Mouse (Mus musculus) limb, embryonic 12.5 days (tissue): ENCODE measurements around the gene Man1c1. TPM values are rescaled to one million over a fixed set of nuclear protein-coding genes. Genes with fewer than 3 reads are reported as not detected.

Source experiments
- ATAC-seq: fragments of 200-750 bp; cut with Nextera tagmentation; 2 replicates; pipeline ENCODE4 v1.8.0; 2017; ENCODE audit warnings: low read depth, moderate TSS enrichment; ENCODE audit not compliant: insufficient number of reproducible peaks, insufficient read depth, low FRiP score, low TSS enrichment
- H3K27ac ChIP-seq: fragments of 300-500 bp; sonication (generic); 2 replicates; pipeline ENCODE4 v1.5.1; 2016; ENCODE audit warnings: mild to moderate bottlenecking, moderate library complexity
- H3K27me3 ChIP-seq: fragments of 300-500 bp; sonication (generic); 2 replicates; pipeline ENCODE4 v1.6.1; 2016; ENCODE audit warnings: mild to moderate bottlenecking, moderate library complexity
- H3K36me3 ChIP-seq: fragments of 300-500 bp; sonication (generic); 2 replicates; pipeline ENCODE4 v1.6.1; 2016; ENCODE audit warnings: mild to moderate bottlenecking, moderate library complexity
- H3K4me1 ChIP-seq: fragments of 300-500 bp; sonication (generic); replicated peaks from 2 replicates; pipeline ENCODE4 v1.6.1; 2016
- H3K4me2 ChIP-seq: fragments of 300-500 bp; sonication (generic); 2 replicates; pipeline ENCODE4 v1.6.1; 2016; ENCODE audit warnings: mild to moderate bottlenecking, moderate library complexity
- H3K4me3 ChIP-seq: fragments of 300-500 bp; sonication (generic); replicated peaks from 2 replicates; pipeline ENCODE4 v1.5.1; 2016; ENCODE audit warnings: mild to moderate bottlenecking
- H3K9ac ChIP-seq: fragments of 300-500 bp; sonication (generic); replicated peaks from 2 replicates; pipeline ENCODE4 v1.6.1; 2016; ENCODE audit warnings: mild to moderate bottlenecking, moderate library complexity
- H3K9me3 ChIP-seq: fragments of 300-500 bp; sonication (generic); 2 replicates; pipeline ENCODE4 v1.6.1; 2016; ENCODE audit warnings: mild to moderate bottlenecking, moderate library complexity
- WGBS: fragments of 180-500 bp; shearing (Covaris S2); methylation state at CpG from one replicate; pipeline ENCODE4 v1.1.7; 2016; 5-methylcytosine and 5-hydroxymethylcytosine counted together
- polyA plus RNA-seq: library from polyadenylated mRNA; unstranded; fragments of >200 nt; fragmentation: Nextera tagmentation; extraction: Ambion mirVana; gene quantifications from 2 replicates; pipeline ENCODE4 v1.2.1, GENCODE M21; 2016

Man1c1 gene
- polyA plus RNA-seq, 1 experiment from 2014 or later = 2.9 TPM

DNA sequence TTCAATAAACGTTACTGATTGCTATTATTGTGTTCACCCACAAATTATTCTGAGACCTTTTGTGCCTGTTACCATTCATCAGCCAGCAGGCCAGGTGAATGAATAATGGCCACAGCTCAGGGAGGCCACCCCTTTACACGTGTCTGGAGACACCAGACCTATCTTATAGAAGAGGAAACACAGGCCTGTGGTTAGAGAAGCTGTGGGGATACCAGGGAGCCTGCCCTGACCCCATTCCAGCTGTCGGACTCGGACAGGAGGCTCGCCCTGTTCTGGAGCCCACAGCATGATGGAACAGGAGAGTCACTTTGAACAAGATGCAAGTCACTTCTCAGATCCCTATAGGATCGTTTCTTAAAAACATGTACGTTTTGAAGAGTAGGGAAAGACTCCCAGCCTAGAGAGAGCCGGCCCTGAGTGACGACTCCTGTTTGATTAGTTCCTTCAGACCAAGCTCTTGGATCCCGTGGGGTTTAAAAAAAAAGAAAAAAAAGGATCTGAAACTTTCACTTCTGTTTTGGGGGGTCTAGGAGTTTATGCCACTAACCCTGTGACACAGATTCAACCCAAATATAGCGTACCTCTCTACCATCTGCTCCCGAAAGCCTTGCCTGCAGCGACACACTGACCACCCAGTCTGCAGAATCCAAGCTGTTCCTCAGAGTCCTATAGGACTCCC is 85.1 kb downstream of the Man1c1 start:
- 85% methylated on average over 13 of the region's 13 CpGs for WGBS
- H3K36me3 ChIP-seq = no peaks in the 10 kb centered on the region
- H3K4me2 ChIP-seq = no peak overlapping the region
- no peak overlapping the region for H3K27ac ChIP-seq
- ATAC-seq = no peak
- no peaks in the 10 kb centered on the region for H3K27me3 ChIP-seq
- peaks cover 3% of the 10 kb centered on the region for H3K4me1 ChIP-seq
- no peaks in the 10 kb centered on the region for H3K9me3 ChIP-seq
- H3K4me3 ChIP-seq = no peak overlapping the region
- no peak overlapping the region for H3K9ac ChIP-seq

GRCm38 (mm10) chr4:134617779-134618178 is 86.3 kb downstream of the Man1c1 start:
- no peak overlapping the region for H3K4me2 ChIP-seq
- no peak overlapping the region for H3K4me3 ChIP-seq
- H3K27me3 ChIP-seq = no peaks in the 10 kb centered on the region
- no peak for ATAC-seq
- no peak overlapping the region for H3K9ac ChIP-seq
- 74% methylated on average over 4 of the region's 4 CpGs for WGBS
- no peaks in the 10 kb centered on the region for H3K36me3 ChIP-seq
- H3K9me3 ChIP-seq = no peaks in the 10 kb centered on the region
- no peaks in the 10 kb centered on the region for H3K4me1 ChIP-seq
- no peak overlapping the region for H3K27ac ChIP-seq

DNA sequence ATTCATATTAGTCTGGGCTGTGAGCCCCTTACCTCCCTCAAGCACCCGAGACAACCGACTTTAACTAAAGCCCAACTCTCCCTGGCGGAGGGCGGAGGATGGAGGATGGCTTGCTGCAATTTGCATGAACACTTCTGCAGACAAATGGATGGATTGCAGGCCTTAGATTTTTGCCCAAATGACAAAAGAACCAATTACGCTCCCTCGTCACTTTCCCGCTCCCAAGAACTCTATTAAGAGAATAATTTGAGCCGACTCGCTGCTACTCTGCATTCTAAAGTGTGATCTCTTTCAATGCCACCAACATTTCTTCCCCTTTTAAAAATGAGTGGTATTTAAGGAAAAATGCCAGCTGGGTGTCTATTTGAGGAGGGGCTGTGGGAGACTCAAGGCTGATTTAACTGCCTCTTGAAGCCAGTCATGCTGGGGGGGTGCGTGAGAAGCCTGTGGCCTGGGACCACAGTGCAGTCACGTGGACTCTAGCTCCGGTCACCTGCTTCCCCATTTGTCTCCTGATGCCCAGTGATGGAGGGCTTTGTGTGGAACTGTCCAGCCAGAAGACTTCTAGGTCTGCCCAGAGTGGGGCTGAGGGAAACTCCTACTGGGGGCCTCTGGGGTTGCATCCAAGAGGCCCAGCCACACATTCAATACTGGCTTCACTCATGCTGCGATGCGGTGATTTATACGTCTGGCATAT is 88.0 kb downstream of the Man1c1 start:
- H3K4me2 ChIP-seq = no peak overlapping the region
- H3K36me3 ChIP-seq = no peaks in the 10 kb centered on the region
- no peaks in the 10 kb centered on the region for H3K27me3 ChIP-seq
- H3K9me3 ChIP-seq = no peaks in the 10 kb centered on the region
- H3K27ac ChIP-seq = no peak overlapping the region
- 70% methylated on average over 15 of the region's 15 CpGs for WGBS
- peaks cover 14% of the 10 kb centered on the region for H3K4me1 ChIP-seq
- no peak overlapping the region for H3K9ac ChIP-seq
- no peak for ATAC-seq
- no peak overlapping the region for H3K4me3 ChIP-seq

DNA sequence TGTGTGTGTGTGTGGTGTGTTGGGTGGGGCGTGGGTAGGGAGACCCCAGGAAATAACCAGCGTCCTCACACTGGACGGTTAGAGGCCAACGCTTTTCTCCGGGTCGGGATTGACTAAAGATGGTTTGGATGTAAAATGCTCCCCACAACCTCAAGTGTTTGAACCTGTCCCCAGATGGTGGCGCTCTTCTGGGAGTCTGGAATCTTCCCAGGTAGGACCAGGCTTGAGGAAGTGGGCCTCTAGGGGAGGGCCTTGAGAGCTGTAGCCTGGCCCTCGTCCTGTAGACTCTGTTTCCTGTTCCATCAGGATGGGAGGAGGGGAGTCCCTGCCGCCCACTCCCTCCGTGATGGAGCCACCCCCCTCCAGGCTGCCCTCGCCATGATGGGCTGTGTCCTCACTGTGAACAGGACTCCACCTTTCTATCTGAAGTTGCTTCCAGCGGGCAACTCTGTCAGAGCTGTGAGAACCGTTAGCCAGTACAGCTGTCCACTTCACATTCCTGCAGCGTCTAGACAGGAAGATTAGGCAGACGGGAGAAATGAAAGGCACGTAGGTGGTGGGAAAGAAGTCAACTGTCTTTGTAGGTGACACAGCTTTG is 91.9 kb downstream of the Man1c1 start:
- no peaks in the 10 kb centered on the region for H3K36me3 ChIP-seq
- peak overlapping the region; percentile 73; the same call in 1 of the 2 replicates for H3K27ac ChIP-seq
- H3K4me3 ChIP-seq = no peak overlapping the region
- 46% methylated on average over 16 of the region's 16 CpGs for WGBS
- H3K4me1 ChIP-seq = peaks cover 15% of the 10 kb centered on the region
- no peak overlapping the region; the same call in 1 of the 2 replicates for H3K4me2 ChIP-seq
- ATAC-seq = peak; percentile 38; the same call in 1 of the 2 replicates
- H3K27me3 ChIP-seq = no peaks in the 10 kb centered on the region
- H3K9me3 ChIP-seq = peaks cover 9% of the 10 kb centered on the region; the same call in 1 of the 2 replicates
- H3K9ac ChIP-seq = no peak overlapping the region

GRCm38 (mm10) chr4:134610616-134611015 is 93.5 kb downstream of the Man1c1 start:
- WGBS = 86% methylated on average over 3 of the region's 3 CpGs

DNA sequence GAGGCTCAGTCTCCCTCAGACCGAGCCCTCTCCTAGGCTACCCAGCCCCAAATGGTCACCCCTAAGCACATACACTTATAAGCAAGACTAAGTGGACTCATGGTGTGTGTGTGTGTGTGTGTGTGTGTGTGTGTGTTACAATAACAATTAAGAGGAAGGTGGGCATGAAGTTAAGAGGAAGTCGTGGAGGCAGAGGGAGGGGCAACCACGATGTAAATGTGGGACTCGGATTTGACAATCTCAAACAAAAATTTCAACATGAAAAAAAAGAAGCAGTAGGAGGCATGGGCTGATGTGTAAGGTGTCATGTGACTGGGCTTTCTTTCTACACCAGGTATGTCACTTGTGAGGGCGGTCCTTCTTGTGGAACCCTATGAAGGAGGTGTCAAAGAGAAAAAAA is 96.4 kb downstream of the Man1c1 start:
- Histone ChIP-seq H3K4me2 (no peak overlapping the region), H3K9me3 (peaks cover 9% of the 10 kb centered on the region; the same call in 1 of the 2 replicates), H3K4me1 (peaks cover 19% of the 10 kb centered on the region), H3K27me3 (no peaks in the 10 kb centered on the region), H3K4me3 (no peak overlapping the region), H3K9ac (no peak overlapping the region), H3K36me3 (no peaks in the 10 kb centered on the region), H3K27ac (no peak overlapping the region)
- ATAC-seq = no peak
- 86% methylated on average over 5 of the region's 5 CpGs for WGBS

More at GRCm38 (mm10) chr4:134610616-134611015, 93.5 kb downstream of the Man1c1 start:
- H3K4me2 ChIP-seq = no peak overlapping the region
- H3K4me3 ChIP-seq = no peak overlapping the region
- no peak overlapping the region for H3K9ac ChIP-seq
- H3K27me3 ChIP-seq = no peaks in the 10 kb centered on the region
- peaks cover 15% of the 10 kb centered on the region for H3K4me1 ChIP-seq
- no peaks in the 10 kb centered on the region for H3K36me3 ChIP-seq
- no peak overlapping the region for H3K27ac ChIP-seq
- no peak for ATAC-seq
- peaks cover 9% of the 10 kb centered on the region; the same call in 1 of the 2 replicates for H3K9me3 ChIP-seq

DNA sequence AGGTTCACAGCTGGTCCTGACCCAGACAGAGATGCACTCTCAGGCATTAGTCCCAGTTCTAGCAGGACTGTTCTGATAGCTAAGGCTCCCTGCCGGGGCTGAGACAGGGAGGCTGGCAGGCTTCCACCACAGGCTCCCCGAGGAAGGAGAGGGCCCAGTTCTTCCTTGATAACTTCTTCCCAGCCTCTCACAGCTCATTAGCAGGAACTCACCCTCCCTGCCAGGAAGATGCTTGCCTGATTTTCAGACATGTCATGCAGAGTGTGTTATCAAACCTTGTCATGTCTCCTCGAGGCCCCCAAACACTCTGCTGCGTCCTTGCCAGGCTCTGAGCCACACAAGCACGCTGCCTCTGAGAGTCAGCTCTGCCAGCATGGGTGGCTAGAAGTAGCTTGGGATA is 98.0 kb downstream of the Man1c1 start:
- Histone ChIP-seq H3K27me3 (no peaks in the 10 kb centered on the region), H3K36me3 (no peaks in the 10 kb centered on the region), H3K27ac (no peak overlapping the region), H3K4me3 (no peak overlapping the region), H3K9ac (no peak overlapping the region; the same call in 1 of the 2 replicates), H3K4me2 (no peak overlapping the region), H3K4me1 (peaks cover 19% of the 10 kb centered on the region), H3K9me3 (peaks cover 9% of the 10 kb centered on the region; the same call in 1 of the 2 replicates)
- ATAC-seq = no peak
- 62% methylated on average over 5 of the region's 5 CpGs for WGBS

GRCm38 (mm10) chr4:134604472-134604871 is 99.6 kb downstream of the Man1c1 start:
- H3K4me3 ChIP-seq = no peak overlapping the region
- H3K36me3 ChIP-seq = no peaks in the 10 kb centered on the region
- H3K9me3 ChIP-seq = no peaks in the 10 kb centered on the region
- 36% methylated on average over 4 of the region's 4 CpGs for WGBS
- H3K27ac ChIP-seq = no peak overlapping the region
- ATAC-seq = no peak
- no peaks in the 10 kb centered on the region for H3K27me3 ChIP-seq
- no peak overlapping the region for H3K4me2 ChIP-seq
- peaks cover 27% of the 10 kb centered on the region for H3K4me1 ChIP-seq
- no peak overlapping the region for H3K9ac ChIP-seq

DNA sequence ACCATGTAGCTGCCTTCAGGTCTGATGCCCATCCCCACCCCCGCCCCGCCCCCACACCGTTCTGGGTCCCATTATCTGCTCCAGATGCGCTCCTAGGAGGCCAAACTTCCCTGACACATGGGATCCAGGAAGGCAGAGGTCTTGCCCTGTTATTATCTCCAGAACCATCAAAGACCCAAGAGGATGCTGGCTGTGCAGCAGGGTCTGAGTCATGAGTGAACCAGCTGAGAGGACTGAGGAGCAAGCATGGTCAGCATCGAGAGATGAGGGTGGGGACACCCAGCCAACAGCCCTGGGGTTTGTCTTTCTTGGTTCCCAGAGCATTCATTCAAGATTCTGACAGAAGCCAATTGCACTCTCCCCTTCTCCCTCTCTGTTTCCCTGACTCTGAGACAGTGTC is 100.5 kb downstream of the Man1c1 start:
- Histone ChIP-seq H3K4me1 (peaks cover 28% of the 10 kb centered on the region), H3K27ac (no peak overlapping the region), H3K9me3 (no peaks in the 10 kb centered on the region), H3K4me2 (no peak overlapping the region), H3K27me3 (no peaks in the 10 kb centered on the region), H3K4me3 (no peak overlapping the region), H3K36me3 (no peaks in the 10 kb centered on the region), H3K9ac (no peak overlapping the region)
- no peak for ATAC-seq
- WGBS = 25% methylated on average over 5 of the region's 5 CpGs

- H3K4me1 ChIP-seq = peaks cover 28% of the 10 kb centered on the region
- no peak overlapping the region for H3K27ac ChIP-seq
- no peaks in the 10 kb centered on the region for H3K27me3 ChIP-seq
- no peaks in the 10 kb centered on the region for H3K36me3 ChIP-seq
- ATAC-seq = no peak
- WGBS = 76% methylated on average over 3 of the region's 3 CpGs
- H3K9me3 ChIP-seq = no peaks in the 10 kb centered on the region
- H3K4me3 ChIP-seq = no peak overlapping the region
- H3K4me2 ChIP-seq = no peak overlapping the region
- no peak overlapping the region for H3K9ac ChIP-seq
Measured at GRCm38 (mm10) chr4:134602610-134603009, 101.5 kb downstream of the Man1c1 start.

GRCm38 (mm10) chr4:134601981-134602380 is 102.1 kb downstream of the Man1c1 start:
- Histone ChIP-seq H3K4me1 (peaks cover 28% of the 10 kb centered on the region), H3K9ac (no peak overlapping the region)
- 68% methylated on average over 7 of the region's 7 CpGs for WGBS

More at GRCm38 (mm10) chr4:134601981-134602380, 102.1 kb downstream of the Man1c1 start:
- Histone ChIP-seq H3K27ac (no peak overlapping the region), H3K36me3 (no peaks in the 10 kb centered on the region), H3K4me3 (no peak overlapping the region), H3K27me3 (no peaks in the 10 kb centered on the region), H3K9me3 (no peaks in the 10 kb centered on the region), H3K4me2 (no peak overlapping the region)
- no peak for ATAC-seq
